Mouse (Mus musculus): Measurements from ENCODE around the gene Grik1.

Grik1 gene

GRCm38 (mm10) chr16:88142136-88142535 is 147.9 kb downstream of the Grik1 start:
- no peak for DNase-seq (ENCODE audit: low read depth, low spot score)

GRCm38 (mm10) chr16:88141594-88141993 is 148.5 kb downstream of the Grik1 start:
- DNase-seq (ENCODE audit: low read depth, low spot score): no peak

DNA sequence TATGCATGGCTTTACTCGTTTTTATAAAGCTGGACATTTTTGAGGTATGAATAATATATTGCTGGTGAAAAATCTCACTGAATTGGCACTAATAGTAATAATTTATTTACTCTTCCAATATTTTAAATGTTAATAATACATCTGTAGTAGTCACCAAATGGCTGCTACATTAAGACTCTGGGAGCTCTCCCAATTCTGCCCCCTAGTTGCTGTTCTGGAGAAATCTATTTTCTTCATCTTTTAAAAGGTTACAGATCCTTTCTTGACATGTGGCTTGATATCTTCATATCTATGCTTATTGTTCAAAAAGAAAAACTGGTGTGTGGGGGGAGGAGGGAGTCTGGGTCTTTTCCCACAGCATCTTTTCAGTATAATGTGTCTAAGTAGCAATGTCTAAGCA is 151.2 kb downstream of the Grik1 start:
- DNase-seq (ENCODE audit: low read depth, low spot score): no peak

DNA sequence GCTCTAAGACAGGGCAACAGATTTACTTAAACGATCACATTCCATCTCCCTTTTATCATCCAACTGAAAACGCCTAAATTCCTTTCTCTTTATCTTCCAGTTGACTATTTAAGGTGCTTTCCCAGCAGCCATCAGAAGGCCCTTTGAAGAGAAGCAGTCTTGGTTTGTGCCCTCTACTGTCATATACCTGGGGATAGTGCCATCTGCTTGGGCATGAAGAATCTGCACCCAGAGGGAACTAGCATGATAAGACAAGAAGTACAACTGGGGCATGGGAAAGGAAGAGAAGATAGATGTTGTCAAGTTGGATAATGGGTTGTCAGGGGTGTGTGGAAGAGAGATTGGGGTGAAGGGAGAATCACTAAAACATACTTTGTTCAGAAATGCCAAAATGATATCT is 157.1 kb downstream of the Grik1 start:
- no peak for DNase-seq (ENCODE audit: low read depth, low spot score)

DNA sequence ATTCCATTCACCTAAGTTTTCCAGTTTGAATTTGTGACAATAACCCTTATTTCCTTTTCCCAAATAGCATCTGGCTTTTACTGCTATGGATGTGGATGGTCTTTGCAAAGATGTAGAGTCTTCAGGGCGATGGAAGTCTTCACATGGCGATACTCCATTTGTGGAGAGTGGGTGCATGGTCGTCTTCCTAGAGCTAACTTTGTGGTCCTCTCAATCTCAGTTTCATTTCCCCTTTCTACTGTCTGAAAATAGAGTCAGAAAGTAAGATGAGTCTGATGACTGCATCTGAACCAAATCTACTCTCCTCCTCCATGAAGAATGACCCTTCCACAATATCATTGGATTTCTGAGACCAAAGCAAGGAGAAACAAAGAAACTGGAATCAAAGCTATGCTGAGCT is 159.0 kb downstream of the Grik1 start:
- DNase-seq (ENCODE audit: low read depth, low spot score): no peak

DNA sequence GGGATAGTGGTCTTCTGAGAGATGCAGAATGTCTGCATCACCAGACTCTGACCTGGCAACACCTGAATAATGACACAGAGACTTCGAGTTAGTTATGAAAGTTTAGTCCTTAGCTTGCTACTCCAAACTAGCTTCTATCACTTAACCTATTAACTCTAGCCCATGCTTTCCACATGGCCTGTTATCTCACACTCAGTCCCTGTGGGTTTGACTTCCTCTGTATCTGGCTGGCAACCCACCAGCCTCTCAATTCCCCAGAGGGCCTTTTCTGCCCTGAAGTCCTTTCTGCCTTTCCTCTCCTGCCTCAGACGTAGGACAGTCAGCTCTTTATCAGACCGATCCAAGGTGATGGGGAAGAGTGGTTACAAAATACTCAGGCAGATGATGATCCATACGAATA is 165.0 kb downstream of the Grik1 start:
- DNase-seq (ENCODE audit: low read depth, low spot score): no peak

GRCm38 (mm10) chr16:88112551-88113138 is 177.4 kb downstream of the Grik1 start:
- DNase-seq (ENCODE audit: low read depth, low spot score): peak; percentile 66

- DNase-seq (ENCODE audit: low read depth, low spot score): no peak
Measured at GRCm38 (mm10) chr16:88111459-88111858, 178.6 kb downstream of the Grik1 start.

DNA sequence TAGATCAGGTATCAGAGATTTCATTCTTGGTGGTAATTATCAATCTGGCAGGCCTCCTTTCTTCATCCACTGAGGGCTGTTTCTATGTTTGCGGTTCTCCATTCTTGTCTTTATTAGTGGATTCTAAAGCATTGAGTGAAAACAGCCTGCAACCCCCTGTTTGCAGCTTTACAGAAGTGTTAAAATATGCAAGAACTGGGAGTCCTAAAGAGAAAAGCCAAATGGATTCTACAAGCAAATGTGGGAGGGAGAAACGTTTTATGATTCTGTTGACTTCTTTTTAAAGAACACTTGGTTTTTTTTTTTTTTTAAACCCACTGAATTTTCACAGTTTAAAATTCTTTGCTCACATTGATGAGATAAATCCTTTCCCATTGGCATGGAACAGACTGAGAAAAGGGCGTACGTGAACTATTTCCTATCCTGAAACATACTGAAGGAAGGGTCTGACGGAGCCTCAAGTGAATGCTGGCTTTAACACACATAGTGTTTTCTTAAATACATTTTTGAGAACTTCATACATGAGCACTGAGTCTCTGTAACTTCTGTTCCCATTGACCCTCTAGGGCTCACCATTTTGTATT is 195.8 kb downstream of the Grik1 start:
- peak; percentile 58 for DNase-seq (ENCODE audit: low read depth, low spot score)

DNA sequence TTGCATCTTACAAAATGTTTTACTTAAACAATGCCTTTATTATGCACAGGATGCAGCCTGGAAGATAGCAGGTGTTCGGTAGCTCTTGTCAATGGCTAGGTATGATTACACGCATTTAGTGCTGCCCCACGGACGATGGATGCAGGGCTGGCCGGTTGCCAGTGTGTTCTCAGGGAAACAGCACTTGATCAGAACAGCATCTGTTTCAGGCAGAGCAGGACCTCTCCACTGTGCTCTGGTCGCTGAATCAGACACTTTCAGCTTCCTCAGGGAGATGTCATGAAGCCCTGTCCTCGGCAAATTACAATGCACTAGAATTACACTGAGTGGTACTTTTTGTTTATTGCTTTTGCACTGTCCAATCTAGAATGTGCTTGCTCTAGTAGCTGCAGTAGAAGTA is 202.8 kb downstream of the Grik1 start:
- peak; percentile 30 for DNase-seq (ENCODE audit: low read depth, low spot score)

DNA sequence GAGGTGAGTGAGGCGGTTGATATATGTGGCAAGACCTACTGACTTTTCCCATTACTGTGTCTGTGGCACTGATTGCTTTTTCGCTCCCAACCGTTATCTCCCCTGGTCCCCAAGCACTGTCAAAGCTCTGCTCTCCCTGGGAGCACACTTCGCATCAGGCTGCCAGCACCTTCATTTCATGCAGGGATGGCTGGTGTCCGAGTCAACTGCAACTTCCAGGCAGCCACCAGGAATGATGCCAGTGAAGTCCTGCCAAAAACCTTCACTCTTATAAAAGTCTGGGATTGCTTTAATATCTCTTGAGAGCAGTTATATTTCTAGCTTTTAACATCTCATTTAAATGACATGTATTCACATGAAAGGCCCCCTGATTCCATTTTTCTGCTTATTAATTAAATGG is 215.3 kb downstream of the Grik1 start:
- DNase-seq (ENCODE audit: low read depth, low spot score): peak; percentile 11

- no peak for DNase-seq (ENCODE audit: low read depth, low spot score)
Measured at GRCm38 (mm10) chr16:88060936-88061335, 229.1 kb downstream of the Grik1 start.

DNA sequence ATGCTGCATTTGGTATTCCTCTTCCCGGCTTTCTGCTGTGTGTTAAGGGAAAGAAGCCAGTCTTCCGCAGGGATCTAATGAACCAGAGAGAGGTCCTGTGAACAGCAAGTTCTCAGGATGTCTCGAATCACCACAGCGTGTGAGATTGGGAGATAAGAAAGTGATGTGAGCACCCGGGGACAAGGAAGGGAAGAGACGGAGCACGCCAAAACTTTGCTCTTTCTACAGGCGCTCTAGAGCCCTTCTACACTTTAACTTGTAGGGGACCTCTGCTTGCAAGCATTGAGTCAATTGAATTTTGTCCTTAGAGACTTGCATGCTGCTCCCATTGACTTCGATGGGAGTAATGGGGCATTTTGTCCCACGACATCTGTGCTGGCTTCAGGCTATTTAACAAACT is 241.9 kb downstream of the Grik1 start:
- DNase-seq (ENCODE audit: low read depth, low spot score): no peak

DNA sequence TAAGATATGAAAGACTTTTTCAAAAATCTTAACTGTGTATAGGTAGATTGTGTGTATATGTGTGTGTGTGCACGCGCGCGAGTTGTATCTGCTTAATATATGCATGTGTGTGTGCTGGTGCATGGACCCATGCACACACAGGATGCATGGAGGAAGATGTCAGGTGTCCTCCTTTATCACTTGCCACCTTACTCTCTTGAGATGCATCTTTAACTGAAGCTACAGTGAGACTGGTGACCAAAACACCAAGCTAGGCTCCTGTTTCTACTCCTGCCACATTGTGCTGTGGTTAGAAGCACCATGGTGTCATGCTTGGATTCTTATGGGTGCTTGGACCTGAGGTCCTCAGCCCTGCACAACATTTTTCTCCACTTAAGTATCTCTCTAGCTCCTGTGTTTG is 245.7 kb downstream of the Grik1 start:
- no peak for DNase-seq (ENCODE audit: low read depth, low spot score)

DNA sequence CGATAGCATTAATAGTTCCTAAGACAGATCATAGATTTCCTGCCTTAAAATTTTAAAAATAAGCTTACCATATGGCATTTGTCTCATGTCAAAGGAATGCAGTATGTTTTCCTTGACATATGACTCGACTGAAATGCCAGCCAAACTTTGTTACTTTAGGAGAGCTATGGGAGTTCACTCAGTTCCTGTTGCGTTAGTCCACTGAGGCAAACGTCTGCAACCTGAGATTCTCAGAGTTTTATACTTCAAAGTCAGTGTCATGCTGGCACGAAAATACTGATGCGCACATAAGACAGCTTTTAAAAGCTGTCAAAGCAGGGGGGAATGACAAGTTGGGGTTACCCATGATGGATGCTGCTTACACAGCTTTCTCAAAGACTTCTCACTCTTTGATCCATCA is 247.6 kb downstream of the Grik1 start:
- DNase-seq (ENCODE audit: low read depth, low spot score): no peak

- DNase-seq (ENCODE audit: low read depth, low spot score): no peak
Measured at GRCm38 (mm10) chr16:88038503-88039091, 251.5 kb downstream of the Grik1 start.

DNA sequence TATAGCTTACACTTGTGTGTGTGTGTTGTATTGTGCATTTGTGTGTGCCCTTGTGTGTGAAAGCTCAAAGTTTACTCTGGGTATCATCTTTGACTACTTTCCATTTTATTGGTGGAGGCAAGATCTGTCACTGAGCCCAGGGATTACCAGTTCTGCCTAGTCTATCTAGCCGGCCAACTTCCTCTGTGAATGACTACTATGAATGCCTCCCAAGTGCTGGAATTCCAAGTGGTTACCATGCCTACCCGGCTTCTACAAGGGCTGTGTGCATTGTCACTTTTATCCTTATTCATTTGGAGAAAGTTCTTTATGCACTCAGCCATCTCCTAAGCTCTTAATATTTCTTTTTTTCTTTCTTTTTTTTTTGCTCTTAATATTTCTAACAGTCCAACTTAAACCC is 301.3 kb downstream of the Grik1 start:
- DNase-seq (ENCODE audit: low read depth, low spot score): no peak

- DNase-seq (ENCODE audit: low read depth, low spot score): no peak
Measured at GRCm38 (mm10) chr16:87984201-87984870, 305.7 kb downstream of the Grik1 start.

DNA sequence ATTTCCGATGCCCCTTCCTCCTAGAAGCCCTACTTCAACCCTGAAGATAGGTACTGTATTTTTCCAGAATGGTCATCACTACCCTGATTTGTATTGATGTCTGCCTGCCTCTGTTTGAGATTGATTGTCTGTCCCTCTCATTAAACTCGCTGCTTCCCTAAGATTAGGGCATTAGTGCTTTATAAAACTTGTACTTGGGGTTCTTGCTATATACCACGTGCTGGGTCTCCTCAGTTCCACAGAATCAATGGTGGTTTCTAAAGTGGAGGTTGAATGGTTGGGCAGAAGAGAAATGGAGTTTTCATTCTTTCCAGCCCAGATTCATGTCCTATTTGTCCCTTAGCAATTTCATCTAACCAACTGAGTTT is 316.0 kb downstream of the Grik1 start:
- no peak for DNase-seq (ENCODE audit: low read depth, low spot score)

GRCm38 (mm10) chr16:87973394-87974075 is 316.5 kb downstream of the Grik1 start:
- no peak for DNase-seq (ENCODE audit: low read depth, low spot score)

GRCm38 (mm10) chr16:87971911-87972310 is 318.2 kb downstream of the Grik1 start:
- DNase-seq (ENCODE audit: low read depth, low spot score): no peak

GRCm38 (mm10) chr16:87969936-87970335 is 320.1 kb downstream of the Grik1 start:
- no peak for DNase-seq (ENCODE audit: low read depth, low spot score)

Measured in brain, adult 2 months (tissue).